Mouse (Mus musculus): ENCODE results near the gene Mvb12a.
"Not testable (repeated sequence)": the region's sequence is repeated elsewhere in the genome, so short reads cannot be mapped to it uniquely, and the experiment has no call there.

Mvb12a gene

GRCm38 (mm10) chr8:71530735-71531467 lies 11.8 kb upstream of the Mvb12a start:
- peaks cover 33% of the 10 kb centered on the region for H3K27me3 ChIP-seq (ENCODE audit: insufficient read depth, low read length)
- TF ChIP-seq CTCF (conservative IDR thresholded peaks at IDR 0.05; ENCODE audit: low read length) = peak; percentile 60

GRCm38 (mm10) chr8:71534263-71534810 lies 8.4 kb upstream of the Mvb12a start:
- H3K4me3 ChIP-seq (replicated peaks; ENCODE audit: low read length) = no peak overlapping the region
- TF ChIP-seq NANOG (IDR thresholded peaks at IDR 0.05; ENCODE audit: borderline replicate concordance, low read length) (no peak), CTCF (conservative IDR thresholded peaks at IDR 0.05; ENCODE audit: low read length) (peak; percentile 25)
- peaks cover 15% of the 10 kb centered on the region for H3K36me3 ChIP-seq (ENCODE audit: insufficient read depth, low read length)
- peaks cover 69% of the 10 kb centered on the region for H3K4me1 ChIP-seq (replicated peaks; ENCODE audit: low read depth, low read length)
- H3K27me3 ChIP-seq (ENCODE audit: insufficient read depth, low read length) = peaks cover 41% of the 10 kb centered on the region
- H3K9me3 ChIP-seq (ENCODE audit: low read length) = no peaks in the 10 kb centered on the region

More at GRCm38 (mm10) chr8:71530735-71531467, 11.8 kb upstream of the Mvb12a start:
- H3K4me1 ChIP-seq (replicated peaks; ENCODE audit: low read depth, low read length) = peaks cover 73% of the 10 kb centered on the region
- H3K36me3 ChIP-seq (ENCODE audit: insufficient read depth, low read length) = peaks cover 14% of the 10 kb centered on the region
- peak overlapping the region; percentile 39; the same call in 1 of the 2 replicates for H3K4me3 ChIP-seq (replicated peaks; ENCODE audit: low read length)
- not testable (repeated sequence) for H3K9me3 ChIP-seq (ENCODE audit: low read length)

- H3K4me1 ChIP-seq (replicated peaks; ENCODE audit: low read depth, low read length) = peaks cover 56% of the 10 kb centered on the region
These were observed 7.1 kb upstream of the Mvb12a start for GRCm38 (mm10) chr8:71535663-71536062.

GRCm38 (mm10) chr8:71537028-71537867 lies 5.5 kb upstream of the Mvb12a start, which contains the start of gene Bst2:
Gene Bst2 (minus strand): TSS chr8:71537456.
- Histone ChIP-seq H3K27me3 (ENCODE audit: insufficient read depth, low read length) (peaks cover 55% of the 10 kb centered on the region), H3K4me1 (replicated peaks; ENCODE audit: low read depth, low read length) (peaks cover 58% of the 10 kb centered on the region), H3K36me3 (ENCODE audit: insufficient read depth, low read length) (peaks cover 15% of the 10 kb centered on the region), H3K4me3 (replicated peaks; ENCODE audit: low read length) (peak within 1 kb of the TSS; percentile 81), H3K9me3 (ENCODE audit: low read length) (no peaks in the 10 kb centered on the region)
- no peak for TF ChIP-seq POU5F1 (IDR thresholded peaks at IDR 0.05; ENCODE audit: borderline replicate concordance, low read length)
- no peak for TF ChIP-seq CTCF (conservative IDR thresholded peaks at IDR 0.05; ENCODE audit: low read length)
- no peak for TF ChIP-seq NANOG (IDR thresholded peaks at IDR 0.05; ENCODE audit: borderline replicate concordance, low read length)

More at GRCm38 (mm10) chr8:71535663-71536062, 7.1 kb upstream of the Mvb12a start:
- peaks cover 15% of the 10 kb centered on the region for H3K36me3 ChIP-seq (ENCODE audit: insufficient read depth, low read length)
- H3K4me3 ChIP-seq (replicated peaks; ENCODE audit: low read length) = peak overlapping the region; percentile 81
- peaks cover 50% of the 10 kb centered on the region for H3K27me3 ChIP-seq (ENCODE audit: insufficient read depth, low read length)
- H3K9me3 ChIP-seq (ENCODE audit: low read length) = no peaks in the 10 kb centered on the region
- TF ChIP-seq CTCF (conservative IDR thresholded peaks at IDR 0.05; ENCODE audit: low read length) = no peak
- TF ChIP-seq POU5F1 (IDR thresholded peaks at IDR 0.05; ENCODE audit: borderline replicate concordance, low read length) = no peak
- TF ChIP-seq NANOG (IDR thresholded peaks at IDR 0.05; ENCODE audit: borderline replicate concordance, low read length) = no peak

GRCm38 (mm10) chr8:71543755-71544154 lies 1.0 kb downstream of the Mvb12a start:
- H3K4me1 ChIP-seq (replicated peaks; ENCODE audit: low read depth, low read length) = peaks cover 25% of the 10 kb centered on the region
- TF ChIP-seq POU5F1 (IDR thresholded peaks at IDR 0.05; ENCODE audit: borderline replicate concordance, low read length) (no peak), CTCF (conservative IDR thresholded peaks at IDR 0.05; ENCODE audit: low read length) (no peak), NANOG (IDR thresholded peaks at IDR 0.05; ENCODE audit: borderline replicate concordance, low read length) (no peak)
- peaks cover 38% of the 10 kb centered on the region for H3K36me3 ChIP-seq (ENCODE audit: insufficient read depth, low read length)
- H3K9me3 ChIP-seq (ENCODE audit: low read length) = no peaks in the 10 kb centered on the region
- H3K27me3 ChIP-seq (ENCODE audit: insufficient read depth, low read length) = peaks cover 18% of the 10 kb centered on the region
- peak overlapping the region; percentile 97 for H3K4me3 ChIP-seq (replicated peaks; ENCODE audit: low read length)

- H3K27me3 ChIP-seq (ENCODE audit: insufficient read depth, low read length) = peaks cover 9% of the 10 kb centered on the region; the same call in 1 of the 2 replicates
These were observed 2.3 kb downstream of the Mvb12a start for GRCm38 (mm10) chr8:71545053-71545452.

GRCm38 (mm10) chr8:71547590-71547989 lies 4.9 kb downstream of the Mvb12a start:
- no peaks in the 10 kb centered on the region for H3K9me3 ChIP-seq (ENCODE audit: low read length)
- no peak for TF ChIP-seq POU5F1 (IDR thresholded peaks at IDR 0.05; ENCODE audit: borderline replicate concordance, low read length)
- no peak for TF ChIP-seq CTCF (conservative IDR thresholded peaks at IDR 0.05; ENCODE audit: low read length)
- TF ChIP-seq NANOG (IDR thresholded peaks at IDR 0.05; ENCODE audit: borderline replicate concordance, low read length) = no peak

More at GRCm38 (mm10) chr8:71545053-71545452, 2.3 kb downstream of the Mvb12a start:
- TF ChIP-seq POU5F1 (IDR thresholded peaks at IDR 0.05; ENCODE audit: borderline replicate concordance, low read length) = no peak
- no peak for TF ChIP-seq NANOG (IDR thresholded peaks at IDR 0.05; ENCODE audit: borderline replicate concordance, low read length)
- no peak for TF ChIP-seq CTCF (conservative IDR thresholded peaks at IDR 0.05; ENCODE audit: low read length)
- peaks cover 40% of the 10 kb centered on the region for H3K36me3 ChIP-seq (ENCODE audit: insufficient read depth, low read length)
- no peaks in the 10 kb centered on the region for H3K9me3 ChIP-seq (ENCODE audit: low read length)
- no peak overlapping the region for H3K4me3 ChIP-seq (replicated peaks; ENCODE audit: low read length)
- peaks cover 27% of the 10 kb centered on the region for H3K4me1 ChIP-seq (replicated peaks; ENCODE audit: low read depth, low read length)

GRCm38 (mm10) chr8:71550754-71551153 lies 8.0 kb downstream of the Mvb12a start:
- peaks cover 29% of the 10 kb centered on the region for H3K36me3 ChIP-seq (ENCODE audit: insufficient read depth, low read length)
- H3K27me3 ChIP-seq (ENCODE audit: insufficient read depth, low read length) = peaks cover 18% of the 10 kb centered on the region
- peaks cover 26% of the 10 kb centered on the region for H3K4me1 ChIP-seq (replicated peaks; ENCODE audit: low read depth, low read length)
- TF ChIP-seq POU5F1 (IDR thresholded peaks at IDR 0.05; ENCODE audit: borderline replicate concordance, low read length) (no peak), NANOG (IDR thresholded peaks at IDR 0.05; ENCODE audit: borderline replicate concordance, low read length) (no peak), CTCF (conservative IDR thresholded peaks at IDR 0.05; ENCODE audit: low read length) (no peak)
- H3K9me3 ChIP-seq (ENCODE audit: low read length) = no peaks in the 10 kb centered on the region
- no peak overlapping the region for H3K4me3 ChIP-seq (replicated peaks; ENCODE audit: low read length)

More at GRCm38 (mm10) chr8:71547590-71547989, 4.9 kb downstream of the Mvb12a start:
- Histone ChIP-seq H3K36me3 (ENCODE audit: insufficient read depth, low read length) (peaks cover 40% of the 10 kb centered on the region), H3K4me1 (replicated peaks; ENCODE audit: low read depth, low read length) (peaks cover 25% of the 10 kb centered on the region), H3K4me3 (replicated peaks; ENCODE audit: low read length) (no peak overlapping the region), H3K27me3 (ENCODE audit: insufficient read depth, low read length) (0 out of 2 replicates have a peak, but pooled peaks cover under 1% of the 10 kb centered on the region)

Data from E14TG2a.4 (cell line).